17 mouse cellular contexts compared by ENCODE assay signal in genomic region chr6:7943656-7944055, GRCm38 (mm10).
"Had no signal": no experiment of that assay in that cellular context is flagged by ENCODE, and none has a peak within 500 bp of the region (broad histone marks: within the 10 kb centered on the region; RNA-seq: fewer than 3 reads in every experiment).

No protein-coding gene starts in this region.

- H3K9ac ChIP-seq: limb, embryonic 13.5 days; liver, embryonic 13.5 days had no signal

- H3K9me3 ChIP-seq: limb, embryonic 10.5 days; limb, embryonic 13.5 days; liver, embryonic 13.5 days had no signal

- H3K4me3 ChIP-seq: layer of hippocampus, adult 2 months; limb, embryonic 10.5 days; limb, embryonic 13.5 days; liver, embryonic 13.5 days had no signal

- H3K4me2 ChIP-seq: limb, embryonic 13.5 days; liver, embryonic 13.5 days; midbrain, embryonic 11.5 days had no signal

- H3K27me3 ChIP-seq: limb, embryonic 13.5 days; liver, embryonic 13.5 days had no signal

- H3K27ac ChIP-seq: kidney, postnatal 0 days; layer of hippocampus, adult 2 months; limb, embryonic 10.5 days; limb, embryonic 13.5 days; liver, embryonic 13.5 days; stomach, postnatal 0 days had no signal

- DNase-seq: kidney, postnatal 25 days; layer of hippocampus, adult 9-11 months; liver; liver, embryonic 13.5 days; lung, adult 2 months; lung, postnatal 14 days; lung, postnatal 4 days; midbrain, embryonic 14.5 days; thymus, adult 2 months; thymus, postnatal 14 days; thymus, postnatal 4 days had no signal

- H3K4me1 ChIP-seq: limb, embryonic 10.5 days; limb, embryonic 13.5 days; liver, embryonic 13.5 days had no signal

- H3K36me3 ChIP-seq: limb, embryonic 10.5 days; limb, embryonic 13.5 days; liver, embryonic 13.5 days had no signal
